Mouse (Mus musculus) heart, adult 18-20 months (tissue): Measurements from ENCODE around the gene Dnase1. TPM values are rescaled to one million over a fixed set of nuclear protein-coding genes. Genes with fewer than 3 reads are reported as not detected.
"Not testable (repeated sequence)": the region's sequence is repeated elsewhere in the genome, so short reads cannot be mapped to it uniquely, and the experiment has no call there.

ENCODE experiments used
- DNase-seq, 2 experiments: peaks; one replicate each; pipeline ENCODE4 v3.0.0; 2021 to 2022; ENCODE audit warnings: mixed read lengths in 1 of 2
- long read RNA-seq, 2 experiments: library from polyadenylated mRNA; stranded (forward); transcript quantifications; one replicate each; pipeline ENCODE4 v2.0.0; 2021
- total RNA-seq, 2 experiments: library from RNA; stranded (reverse); gene quantifications; 2 replicates each; pipeline ENCODE4 v1.2.3; 2021

Dnase1 gene
- total RNA-seq, result not detected
- long read RNA-seq, experiment 1, result 0 reads
- long read RNA-seq, experiment 2, result 0 reads

DNA sequence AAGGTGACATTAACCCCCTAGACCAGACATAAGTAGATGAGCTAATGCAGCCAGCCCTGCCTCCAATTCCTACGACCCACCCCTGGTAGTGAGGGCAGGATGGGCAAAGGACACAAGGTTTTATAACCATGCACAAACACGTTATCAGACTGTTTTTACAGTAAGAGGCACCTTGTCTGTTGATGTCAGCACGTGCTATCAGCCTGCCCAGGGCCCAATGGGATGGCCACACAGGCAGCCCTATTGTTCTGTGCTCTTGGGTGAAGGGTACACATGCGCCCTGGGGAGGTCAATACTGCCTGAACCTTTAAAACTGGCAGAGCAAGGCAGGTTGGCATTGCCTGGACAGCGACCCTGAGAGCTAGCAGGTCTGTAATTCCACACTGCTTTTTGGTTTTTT lies at the start of gene Dnase1:
Gene Dnase1 (plus strand): TSS at position 136 of the 400 bp plus-strand sequence.
- no peak for DNase-seq

DNA sequence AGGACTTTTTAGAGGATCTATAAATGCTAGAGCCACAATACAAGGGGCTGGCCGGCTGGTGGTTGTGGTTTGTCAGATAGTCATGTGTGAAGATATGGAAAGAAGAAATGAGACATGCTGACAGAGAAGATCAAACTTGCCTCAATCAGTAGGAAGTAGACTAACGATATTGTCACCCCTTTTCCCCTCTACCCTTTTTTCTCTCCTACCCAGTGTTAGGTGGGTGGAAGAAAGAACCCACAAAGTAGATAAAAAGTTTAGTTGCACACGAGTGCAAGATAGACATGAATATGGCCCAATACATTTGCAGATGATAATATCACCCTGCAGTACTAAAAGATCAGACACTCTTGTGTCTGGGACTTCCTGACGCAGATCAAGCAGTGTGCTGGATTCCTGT lies 48.3 kb upstream of the Dnase1 start:
- no peak for DNase-seq

DNA sequence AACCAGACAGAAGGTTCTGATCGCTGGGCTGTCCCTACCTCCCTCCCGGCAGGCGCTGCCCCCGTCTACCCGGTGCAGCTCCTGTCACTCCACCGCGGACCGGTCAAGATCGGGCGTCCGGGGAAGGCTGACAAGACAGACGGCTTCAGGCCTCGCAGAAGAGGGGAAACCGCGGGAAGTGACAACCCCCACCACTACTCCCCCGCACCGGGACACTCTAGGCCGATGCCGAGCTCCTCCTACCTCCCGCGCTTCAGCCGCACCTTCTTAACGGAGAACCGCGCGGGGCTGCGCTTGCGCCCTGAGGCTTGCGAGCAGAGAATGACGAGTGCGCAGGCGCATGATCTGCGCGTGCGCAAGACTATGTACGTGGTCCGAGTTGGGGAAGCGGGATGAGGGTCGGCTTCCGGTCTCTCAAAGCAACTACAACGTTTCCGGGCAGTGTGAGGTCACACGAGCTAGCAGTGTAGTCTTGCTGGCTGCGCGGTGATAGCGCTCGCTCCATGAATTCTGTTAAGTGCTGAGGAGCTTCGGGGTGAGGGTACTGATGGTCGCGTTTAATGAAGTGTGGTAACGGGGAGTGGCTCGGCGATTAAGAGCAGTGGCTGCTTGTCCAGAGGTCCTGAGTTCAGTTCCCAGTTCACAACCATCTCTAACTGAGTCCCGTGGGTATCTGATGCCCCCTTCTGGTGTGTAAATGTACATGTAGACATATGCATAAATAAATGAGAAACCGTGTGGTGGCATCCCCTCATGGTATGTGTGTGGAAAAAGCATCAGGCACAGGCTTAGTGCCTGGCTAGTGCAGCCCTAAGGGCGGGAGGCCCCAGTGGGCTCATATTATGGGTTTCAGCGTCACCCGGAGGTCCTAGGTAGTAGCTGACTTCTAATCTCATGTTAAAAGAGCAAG lies 33.0 kb upstream of the Dnase1 start, which contains the start of gene Slx4:
Gene Slx4 (minus strand): TSS at position 282 of the 910 bp plus-strand sequence.
- DNase-seq, result peak; percentile 95 to 96

DNA sequence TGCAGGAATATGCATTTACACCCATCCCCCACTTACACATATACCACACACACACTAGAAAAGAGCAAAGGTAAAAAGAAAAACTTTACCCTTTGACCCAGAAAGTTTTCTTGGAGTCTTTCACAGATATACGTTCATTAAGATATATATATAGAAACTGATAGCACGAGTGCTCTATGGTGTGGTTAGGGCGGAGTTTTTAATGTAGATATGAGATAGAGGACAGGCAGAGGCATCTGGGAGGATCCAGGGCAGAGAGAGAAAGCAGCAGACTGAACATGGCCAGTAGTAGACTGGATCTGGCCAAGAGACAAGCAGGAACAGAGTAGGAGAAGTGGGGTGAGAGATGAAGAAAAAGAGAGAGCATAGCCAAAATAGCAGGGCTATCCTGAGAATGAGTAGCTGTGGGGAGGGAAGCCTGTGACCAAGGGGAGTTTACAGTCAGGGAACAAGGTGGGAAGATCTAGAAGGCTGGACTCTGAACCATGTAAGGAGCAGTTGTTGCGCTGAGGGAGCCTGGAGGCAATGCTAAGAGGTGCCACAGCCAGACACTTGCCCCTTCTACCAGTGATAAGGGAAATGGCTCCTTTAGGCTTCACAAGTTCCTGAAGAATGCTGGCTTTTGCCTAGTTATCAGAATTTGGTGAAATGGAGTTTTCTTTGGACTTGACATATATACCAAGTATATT lies 23.7 kb upstream of the Dnase1 start:
- DNase-seq, result no peak

DNA sequence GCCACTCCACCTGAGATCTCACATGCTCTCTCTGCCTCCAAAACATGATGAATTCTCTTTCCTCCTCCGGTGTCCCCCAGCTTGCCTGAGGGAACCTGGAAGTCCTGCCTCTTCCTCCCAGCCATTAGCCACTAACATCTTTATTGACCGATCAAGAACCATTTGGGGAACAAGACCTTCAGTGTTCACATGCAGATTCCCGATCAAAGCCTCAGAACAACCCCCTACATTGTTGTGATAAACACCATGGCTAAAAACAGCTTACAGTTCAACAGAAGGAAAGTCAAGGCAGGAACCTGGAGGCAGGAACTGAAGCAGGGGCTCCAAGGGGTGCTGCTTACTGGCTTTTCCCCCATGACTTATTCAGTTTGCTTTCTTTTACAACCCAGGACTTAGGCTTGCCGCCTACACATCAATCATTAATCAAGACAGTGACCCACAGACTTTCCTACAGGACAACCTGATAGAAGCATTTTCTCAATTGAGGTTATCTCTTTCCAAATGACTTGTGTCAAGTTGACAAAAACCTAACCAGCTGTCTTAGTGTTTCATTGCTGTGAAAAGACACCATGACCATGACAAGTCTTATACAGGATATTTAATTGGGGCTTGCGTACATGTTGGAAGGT lies 22.6 kb upstream of the Dnase1 start:
- no peak for DNase-seq

DNA sequence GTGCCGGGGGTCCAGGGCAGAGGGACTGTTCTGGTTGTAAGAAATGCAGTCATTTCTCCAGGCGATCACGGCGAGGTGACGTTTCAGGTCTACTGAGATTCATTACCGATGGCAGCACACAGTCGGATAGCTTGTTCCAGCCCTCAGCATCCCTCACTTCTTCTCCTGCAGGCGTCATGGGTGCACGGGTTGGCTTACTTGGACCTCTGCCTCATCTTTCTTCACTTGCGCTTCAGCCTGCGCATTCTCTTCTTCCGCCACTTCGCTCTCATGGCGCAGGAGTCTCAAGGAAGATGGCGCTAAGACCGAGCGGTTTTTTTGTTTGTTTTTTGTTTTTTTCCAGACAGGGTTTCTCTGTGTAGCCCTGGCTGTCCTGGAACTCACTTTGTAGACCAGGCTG lies 20.0 kb upstream of the Dnase1 start:
- not testable (repeated sequence) for DNase-seq

DNA sequence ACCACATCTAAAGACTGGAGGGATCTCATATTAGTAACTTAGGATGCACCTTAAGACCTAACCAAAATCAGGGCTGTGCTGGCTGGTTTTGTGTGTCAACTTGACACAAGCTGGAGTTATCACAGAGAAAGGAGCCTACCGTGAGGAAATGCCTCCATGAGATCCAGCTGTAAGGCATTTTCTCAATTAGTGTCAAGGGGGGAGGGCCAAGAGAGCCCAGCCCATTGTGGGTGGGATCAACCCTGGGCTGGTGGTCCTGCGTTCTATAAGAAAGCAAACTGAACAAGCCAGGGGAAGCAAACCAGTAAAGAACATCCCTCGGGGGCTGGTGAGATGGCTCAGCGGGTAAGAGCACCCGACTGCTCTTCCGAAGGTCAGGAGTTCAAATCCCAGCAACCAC lies 19.3 kb upstream of the Dnase1 start:
- DNase-seq, result not testable (repeated sequence)

DNA sequence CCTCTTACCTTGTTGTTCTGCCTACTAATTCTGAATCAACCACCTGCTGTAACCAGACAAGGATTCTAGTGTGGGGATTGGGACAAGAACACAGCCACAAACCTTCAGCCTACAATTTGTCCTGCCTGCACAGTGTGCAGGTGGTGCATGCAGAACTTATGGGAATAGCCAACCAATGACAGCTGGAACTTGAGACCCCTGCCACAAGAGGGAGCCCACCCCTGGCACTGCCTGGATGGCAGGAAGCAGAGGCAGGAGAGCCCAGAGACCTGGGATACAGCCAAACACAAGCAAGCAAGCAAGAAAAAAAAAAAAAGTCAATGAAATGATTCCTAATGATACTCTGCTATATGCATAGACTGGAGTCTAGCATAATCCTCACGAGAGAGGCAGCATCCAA lies 15.5 kb upstream of the Dnase1 start:
- DNase-seq, result no peak

DNA sequence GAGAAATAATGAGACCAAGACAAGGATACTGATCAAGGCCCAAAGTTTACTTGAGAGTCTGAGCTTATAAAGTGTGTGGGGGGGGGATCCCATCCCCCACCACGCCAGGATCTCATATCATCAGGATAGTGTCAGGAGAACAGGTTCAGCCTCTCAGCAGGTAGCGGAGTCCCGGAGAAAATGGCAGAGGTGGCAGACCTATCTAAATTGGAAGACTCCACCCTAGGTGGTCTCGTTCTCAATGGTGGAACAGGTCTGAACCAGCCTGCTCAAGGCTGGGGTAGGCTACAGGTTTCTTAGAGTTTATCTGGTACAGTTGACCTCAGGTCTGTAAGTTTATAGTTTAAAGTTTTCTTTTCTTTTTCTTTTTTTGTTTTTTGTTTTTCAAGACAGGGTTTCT lies 14.0 kb upstream of the Dnase1 start:
- DNase-seq, result no peak

DNA sequence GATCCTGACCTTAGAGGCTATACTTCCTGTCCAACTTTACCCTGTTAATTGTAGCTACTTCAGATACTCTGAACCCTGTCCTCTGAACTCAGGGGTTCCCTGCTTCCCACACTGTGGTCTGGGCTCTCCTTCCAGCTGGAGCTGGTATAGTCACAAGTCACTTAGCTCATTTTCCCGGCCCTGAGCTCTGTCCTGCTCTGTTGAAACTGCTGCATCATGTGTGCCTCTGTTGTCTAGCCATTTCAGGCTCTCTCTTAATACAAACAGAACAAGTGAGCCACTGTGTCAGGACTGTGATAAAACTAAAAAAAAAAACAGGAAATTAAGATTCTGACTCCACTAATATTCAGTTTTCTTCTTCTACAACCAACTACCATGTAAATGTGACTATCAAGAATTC lies 10.1 kb upstream of the Dnase1 start:
- DNase-seq, result no peak

DNA sequence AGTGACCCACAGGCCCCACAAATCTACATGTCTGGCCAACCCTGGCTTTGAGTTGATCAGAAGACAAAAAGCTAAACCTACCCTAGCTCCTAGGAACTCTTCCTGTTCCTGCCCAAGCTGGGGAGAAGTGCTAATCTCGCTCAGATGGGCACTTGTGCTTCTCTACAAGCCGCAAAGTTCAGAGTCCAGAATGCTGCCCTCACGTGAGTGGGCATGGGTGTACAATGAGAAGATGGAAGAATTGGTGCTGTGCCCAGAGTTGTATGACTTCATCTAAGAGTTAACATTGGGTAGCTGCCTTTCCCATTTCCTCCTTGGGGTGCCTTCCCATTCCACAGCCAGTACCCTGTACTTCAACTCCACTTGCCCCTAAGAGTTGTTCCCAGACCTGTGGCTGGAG lies 9.5 kb upstream of the Dnase1 start:
- no peak for DNase-seq

DNA sequence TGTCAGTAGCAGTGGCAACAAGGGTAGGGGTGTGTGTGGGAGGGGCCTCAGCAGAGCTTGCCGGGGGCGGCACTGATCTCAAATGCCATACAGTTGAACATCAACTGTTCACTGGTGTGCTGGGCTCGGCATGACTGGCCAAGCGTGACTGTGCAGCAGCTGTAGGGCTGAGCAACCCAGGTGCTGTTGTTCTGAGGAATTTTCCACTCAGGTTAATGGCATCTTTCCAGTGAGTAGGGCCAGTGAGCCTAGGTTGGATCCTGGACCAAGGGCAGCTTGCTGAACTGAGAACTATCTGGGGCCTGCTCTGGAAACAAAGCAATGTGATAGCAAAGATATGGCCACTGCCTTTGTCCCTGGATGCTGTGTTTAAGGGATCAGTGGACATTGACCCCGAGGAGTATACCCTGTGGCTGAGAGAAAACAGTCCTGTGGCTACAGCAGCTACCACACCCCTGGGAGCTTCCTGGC lies 7.3 kb upstream of the Dnase1 start:
- no peak for DNase-seq

DNA sequence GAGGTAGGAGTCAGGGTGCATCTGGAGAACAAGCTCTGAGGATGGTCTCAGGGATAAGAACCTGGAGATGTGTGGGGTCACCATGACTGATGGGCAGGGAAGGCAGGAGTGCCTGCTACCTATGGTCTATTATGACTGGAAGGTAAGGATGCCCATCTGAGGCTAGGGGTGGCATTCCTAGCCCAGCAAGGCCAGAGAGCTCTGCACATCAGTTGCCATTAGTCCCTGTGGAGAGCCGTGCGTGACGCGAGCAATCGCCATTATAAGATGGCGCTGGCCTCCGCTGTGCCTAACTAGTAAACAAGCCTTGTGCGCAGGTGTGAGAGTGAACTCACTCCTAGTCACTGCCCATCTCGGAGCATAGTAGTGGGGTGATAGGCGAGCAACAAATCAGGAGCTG lies 6.2 kb upstream of the Dnase1 start:
- DNase-seq, result no peak

DNA sequence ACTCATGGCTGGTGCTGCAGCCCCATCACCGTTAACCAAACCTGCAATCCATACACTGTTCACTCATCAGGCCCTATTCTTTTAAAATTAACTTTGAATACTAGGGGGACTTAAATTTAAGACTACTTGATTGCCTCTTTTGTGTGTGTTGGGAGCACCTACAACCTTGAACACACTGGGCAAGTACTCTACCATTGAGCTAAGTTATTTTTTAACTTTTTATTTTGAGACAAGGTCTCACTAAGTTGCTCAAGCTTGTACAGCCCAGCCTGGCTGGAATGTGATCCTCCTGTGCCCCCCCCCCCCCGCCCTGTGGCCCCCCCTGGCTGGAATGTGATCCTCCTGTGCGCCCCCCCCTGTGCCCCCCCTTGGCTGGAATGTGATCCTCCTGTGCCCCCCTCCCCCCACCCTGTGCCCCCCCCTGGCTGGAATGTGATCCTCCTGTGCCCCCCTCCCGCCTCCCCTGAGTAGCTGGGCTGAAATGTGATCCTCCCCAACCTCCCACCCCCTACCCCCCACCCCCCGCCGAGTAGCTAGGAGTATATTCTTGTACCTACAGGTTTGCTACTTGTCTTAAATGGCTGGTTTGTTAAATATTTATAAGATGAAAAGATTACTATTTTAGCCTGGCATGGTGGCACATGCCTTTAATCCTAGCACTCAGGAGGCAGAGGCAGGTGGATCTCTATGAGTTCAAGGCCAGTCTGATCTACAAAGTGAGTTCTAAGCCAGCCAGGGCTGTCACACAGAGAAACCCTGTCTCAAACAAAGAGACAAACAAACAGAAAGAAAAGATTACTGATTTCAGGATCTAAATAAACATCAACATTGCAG lies 5.1 kb upstream of the Dnase1 start:
- DNase-seq, result no peak

DNA sequence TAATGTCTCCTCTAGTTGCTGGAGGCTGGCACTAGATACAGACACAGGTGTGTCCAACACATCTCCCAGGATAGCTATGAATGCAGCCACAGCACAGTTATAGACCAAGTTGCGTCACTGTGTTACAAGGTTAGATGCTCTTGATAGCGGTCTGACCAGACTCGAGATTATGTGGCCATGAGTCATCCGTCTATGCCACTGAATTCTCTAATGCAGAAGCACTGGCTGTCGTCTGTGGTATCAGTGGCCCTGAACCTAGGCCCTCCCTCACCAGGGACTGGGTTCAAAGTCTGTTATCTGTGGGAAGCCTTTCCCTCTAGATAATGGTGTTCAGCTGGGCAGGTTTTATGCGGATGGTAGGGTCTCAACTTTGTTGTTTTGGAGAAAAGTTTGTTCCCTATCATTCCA lies 4.4 kb upstream of the Dnase1 start:
- no peak for DNase-seq

DNA sequence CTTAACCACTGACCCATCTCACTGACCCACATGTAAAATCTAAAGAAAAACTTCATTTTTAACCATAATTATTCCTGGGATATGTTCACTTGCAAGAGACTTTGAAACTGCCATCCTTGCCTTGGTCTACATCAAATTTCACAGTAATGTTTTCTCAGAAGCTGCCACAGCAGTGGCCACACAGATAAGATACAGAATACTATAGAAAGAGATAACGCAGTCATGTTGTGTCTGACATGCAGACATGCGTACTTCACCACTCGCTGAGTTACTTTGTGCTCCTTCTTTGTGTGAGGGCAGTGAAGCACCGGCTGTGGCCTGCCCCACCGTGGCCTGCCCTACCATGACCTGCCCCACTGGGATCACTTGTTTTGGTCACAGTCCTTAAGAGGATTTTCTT lies 2.8 kb upstream of the Dnase1 start:
- DNase-seq, result no peak

DNA sequence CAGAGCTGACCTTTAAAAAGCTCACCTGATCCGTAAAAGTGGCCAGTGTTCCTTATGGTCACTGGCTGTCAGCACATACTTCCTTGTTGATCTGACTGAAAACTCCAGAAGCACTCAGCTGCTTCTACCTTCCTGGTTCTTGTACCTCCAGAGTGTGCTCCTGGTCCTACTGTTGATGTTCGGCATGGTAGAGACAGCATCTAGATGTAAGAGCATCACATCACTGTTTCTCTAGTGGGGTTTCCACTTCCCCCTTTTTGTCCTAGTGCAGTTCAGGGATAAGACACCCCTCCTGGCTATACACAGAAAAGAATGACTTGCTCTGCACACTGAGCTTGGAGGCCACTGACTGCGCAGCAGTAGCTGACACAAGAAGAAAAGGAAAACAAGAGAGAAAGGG lies 2.3 kb upstream of the Dnase1 start:
- DNase-seq, result no peak

DNA sequence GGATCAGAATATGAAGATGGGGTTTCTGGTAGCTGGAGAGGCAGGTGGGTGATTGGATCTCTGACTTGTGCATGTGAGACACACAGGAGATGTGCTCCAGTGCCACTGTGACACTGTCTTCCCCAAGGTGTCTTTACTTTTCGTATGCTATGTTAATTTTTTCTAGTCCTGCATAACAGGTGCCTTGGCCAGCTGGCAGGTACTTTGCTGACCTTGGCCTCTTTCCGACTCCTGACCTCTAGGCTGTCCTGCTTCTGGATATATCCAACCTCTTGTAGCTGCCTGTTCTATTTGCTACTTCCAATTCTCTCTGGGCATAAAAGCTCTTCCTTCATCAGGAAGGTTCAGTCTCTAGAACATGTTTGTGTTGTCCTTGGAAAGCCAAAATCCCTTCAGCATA lies 1.2 kb upstream of the Dnase1 start:
- DNase-seq, result no peak

DNA sequence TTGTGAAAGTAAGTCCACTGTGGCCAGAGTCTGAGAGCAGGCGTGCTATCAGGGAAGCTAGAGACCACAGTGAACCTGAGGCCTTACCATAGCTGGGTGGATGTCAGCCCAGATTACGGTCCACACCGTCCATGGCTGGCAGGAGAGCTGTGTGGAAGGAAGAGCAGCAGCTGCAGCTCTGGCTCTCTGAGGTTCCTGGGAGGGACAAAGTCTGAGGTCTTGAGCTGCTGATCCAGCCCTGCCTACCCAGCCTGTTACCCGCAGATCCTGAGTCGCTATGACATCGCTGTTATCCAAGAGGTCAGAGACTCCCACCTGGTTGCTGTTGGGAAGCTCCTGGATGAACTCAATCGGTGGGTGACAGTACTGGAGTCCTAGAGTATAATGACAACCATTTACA lies 948 bp downstream of the Dnase1 start:
- DNase-seq, result no peak

DNA sequence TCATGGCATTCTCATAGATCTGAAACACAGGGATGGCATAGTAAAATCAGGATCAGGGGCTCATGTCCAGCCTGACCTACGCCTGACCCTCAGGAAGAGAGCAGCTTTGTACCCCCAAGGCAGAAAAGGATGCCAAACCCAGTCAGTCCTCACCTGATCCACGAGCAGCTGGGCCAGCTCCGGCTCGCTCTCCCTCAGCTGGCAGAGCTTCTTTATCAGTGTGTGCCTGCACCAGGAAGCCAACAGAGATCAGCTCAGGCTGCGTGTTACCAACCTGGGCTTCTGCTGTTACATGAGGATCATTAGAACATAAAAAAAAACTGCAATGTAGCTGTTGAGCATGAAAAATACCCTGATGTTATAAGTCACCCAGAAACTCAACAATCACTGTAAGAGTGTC lies 3.5 kb downstream of the Dnase1 start:
- DNase-seq, result no peak

DNA sequence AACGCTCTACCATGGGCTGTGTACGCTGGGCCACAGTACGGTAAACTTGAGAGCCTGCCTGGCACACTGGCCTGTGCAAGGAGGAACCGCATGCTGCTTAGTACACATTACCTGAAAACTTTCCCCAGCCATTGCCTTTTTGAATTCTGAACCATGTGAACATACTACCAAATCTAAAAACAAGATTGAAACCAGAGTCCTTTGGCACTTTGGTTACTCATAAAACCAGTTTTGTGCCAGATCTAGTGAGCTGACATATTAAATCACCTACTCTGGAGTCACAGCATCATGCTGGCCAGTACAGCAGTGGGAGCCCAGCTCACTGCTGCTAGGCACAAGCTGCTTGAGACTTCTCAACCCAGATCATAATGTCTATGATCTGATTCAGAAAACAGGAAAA lies 4.9 kb downstream of the Dnase1 start:
- DNase-seq, result no peak

DNA sequence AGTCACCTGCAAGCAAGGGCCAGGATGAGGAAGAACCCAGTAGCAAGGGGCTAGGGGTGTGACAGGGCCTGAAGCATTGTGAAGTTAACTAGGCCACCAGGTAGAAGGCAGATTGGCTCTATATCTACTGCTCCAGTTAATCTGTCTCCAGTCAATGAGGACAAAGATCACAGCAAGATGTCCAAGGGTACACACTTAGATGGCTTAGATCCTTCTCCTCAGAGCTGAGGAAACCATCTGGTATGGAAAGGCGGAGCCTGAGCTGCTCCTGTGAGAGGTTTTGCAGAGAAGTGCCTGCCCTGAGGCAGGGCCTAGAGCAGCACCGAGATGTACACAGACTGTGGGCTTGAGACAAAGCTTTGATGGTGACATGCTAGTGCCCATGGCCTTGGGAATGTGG lies 7.4 kb downstream of the Dnase1 start:
- no peak for DNase-seq
